Mouse (Mus musculus) layer of hippocampus, adult 8-10 months (tissue): ENCODE data around the gene Stag2. TPM values are rescaled to one million over a fixed set of nuclear protein-coding genes. Genes with fewer than 3 reads are reported as not detected.

Experiments used
- DNase-seq, 2 experiments: peaks; one replicate each; pipeline ENCODE4 v3.0.0; 2022; ENCODE audit warnings: low spot score in 2 of 2
- total RNA-seq, 4 experiments: library from RNA; stranded (reverse); gene quantifications; 2 replicates each; pipeline ENCODE4 v1.2.4; 2022

Gene Stag2
- total RNA-seq, 4 experiments from 2014 or later = 48.2 to 59.7 (median 53.1) TPM

GRCm38 (mm10) chrX:42215742-42216141 lies 66.6 kb downstream of the Stag2 start:
- DNase-seq = no peak

GRCm38 (mm10) chrX:42250342-42250741 lies 101.2 kb downstream of the Stag2 start:
- no peak for DNase-seq

DNA sequence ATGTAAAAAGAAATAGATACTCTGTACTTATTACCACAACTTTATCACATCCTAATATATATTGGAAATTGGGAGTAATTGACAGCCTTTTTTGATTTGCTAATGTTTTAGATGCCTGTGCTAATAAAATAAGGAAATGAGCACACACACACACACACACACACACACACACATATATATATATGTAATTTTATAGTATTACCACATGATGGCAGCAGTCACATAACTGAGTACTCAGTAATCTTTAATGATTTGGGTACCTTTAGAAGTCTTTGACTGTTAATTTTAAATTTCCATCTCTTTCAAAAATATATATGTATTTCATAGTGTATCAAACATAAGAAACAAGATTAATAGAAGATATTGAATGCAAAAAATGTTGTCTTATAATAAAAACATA lies 123.6 kb downstream of the Stag2 start:
- no peak for DNase-seq

GRCm38 (mm10) chrX:42290215-42290614 lies 141.1 kb downstream of the Stag2 start:
- no peak for DNase-seq

DNA sequence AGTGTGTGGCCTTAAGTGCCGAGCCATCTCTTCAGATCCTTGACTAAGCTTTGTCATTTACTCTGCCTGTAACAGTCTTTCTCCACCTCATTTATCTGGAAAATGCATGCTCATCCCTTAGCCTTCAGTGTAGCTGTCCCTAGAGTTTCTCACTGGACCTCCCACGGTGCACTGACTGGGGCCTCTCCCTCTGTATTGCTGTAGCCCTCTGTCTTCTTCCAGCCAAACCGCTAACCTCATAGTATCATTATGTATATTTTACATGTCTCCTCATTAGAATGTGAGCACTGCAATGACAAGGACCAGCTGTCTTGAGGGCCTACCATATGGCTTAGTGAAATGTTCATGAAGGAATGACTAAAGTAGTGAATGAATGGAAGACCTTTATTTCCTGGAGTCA lies 166.1 kb downstream of the Stag2 start:
- DNase-seq = no peak

GRCm38 (mm10) chrX:42320424-42320823 lies 171.3 kb downstream of the Stag2 start:
- DNase-seq = no peak

DNA sequence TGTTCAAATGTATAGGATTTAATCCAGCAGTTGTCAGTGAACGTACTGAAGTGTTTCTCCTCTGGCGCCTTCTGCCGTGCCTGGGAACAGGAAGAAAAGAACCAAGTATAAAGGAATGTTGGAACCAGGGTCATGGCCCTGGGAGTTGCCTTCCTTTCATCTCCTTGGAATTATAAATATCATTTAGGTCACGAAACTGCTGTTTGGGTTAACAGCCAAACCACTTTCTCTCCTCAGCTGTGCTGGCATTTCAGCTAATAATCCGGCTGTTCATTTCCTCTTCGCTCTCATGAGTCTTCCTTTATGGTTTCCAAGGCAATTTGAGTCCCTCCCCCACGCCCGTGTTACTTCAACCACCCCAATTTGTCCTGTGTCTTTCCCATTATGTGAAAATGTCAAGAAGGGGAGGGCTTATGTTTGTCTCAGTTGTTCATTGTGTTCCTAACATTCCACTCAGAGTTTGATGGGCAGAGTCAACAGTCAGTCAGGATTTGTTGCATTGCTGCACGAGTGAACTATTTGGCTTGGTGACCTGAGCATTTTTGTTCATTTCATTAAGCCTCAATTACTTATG lies 172.2 kb downstream of the Stag2 start:
- DNase-seq = no peak

- DNase-seq = no peak
Measured at GRCm38 (mm10) chrX:42324848-42325247, 175.7 kb downstream of the Stag2 start.

Other genes with a start within 250 kb of the Stag2 start
- gene Thoc2, start 228.6 kb upstream of the Stag2 start, total RNA-seq = 10 to 100 TPM; 48.4 to 58.8 (median 50.5) TPM
- 10 to 100 TPM; 42.4 to 52.9 (median 47.9) TPM for gene Xiap, start 89.6 kb upstream of the Stag2 start, total RNA-seq